Mouse (Mus musculus) liver, adult 2 months (tissue): ENCODE measurements around the gene Stk24. TPM values are rescaled to one million over a fixed set of nuclear protein-coding genes. Genes with fewer than 3 reads are reported as not detected.

ENCODE experiments used
- DNase-seq: peaks from one replicate; pipeline ENCODE4 v3.0.0-alpha.2; 2011; ENCODE audit warnings: low read depth, low spot score; ENCODE audit errors: extremely low read depth
- H3K27ac ChIP-seq: fragments of 200-500 bp; replicated peaks from 2 replicates; pipeline ENCODE4 v1.5.1; 2012; ENCODE audit warnings: low read depth, mild to moderate bottlenecking, control low read depth, inconsistent platforms, low read length; ENCODE audit not compliant: insufficient read depth
- H3K27me3 ChIP-seq: fragments of 200-500 bp; 2 replicates; pipeline ENCODE4 v1.6.1; 2012; ENCODE audit warnings: mild to moderate bottlenecking, moderate library complexity, low read length, inconsistent platforms; ENCODE audit not compliant: control insufficient read depth, insufficient read depth
- H3K36me3 ChIP-seq: fragments of 200-500 bp; 2 replicates; pipeline ENCODE4 v1.6.1; 2012; ENCODE audit warnings: low read length, inconsistent platforms; ENCODE audit not compliant: control insufficient read depth, insufficient read depth
- H3K4me1 ChIP-seq: fragments of 200-500 bp; 2 replicates; pipeline ENCODE4 v1.6.1; 2011; ENCODE audit warnings: low read length; ENCODE audit not compliant: control insufficient read depth, insufficient read depth
- H3K4me3 ChIP-seq: fragments of 200-500 bp; 2 replicates; pipeline ENCODE4 v1.5.1; 2011; ENCODE audit warnings: low read depth, mild to moderate bottlenecking, control low read depth, low read length, moderate library complexity; ENCODE audit not compliant: insufficient read depth
- H3K79me2 ChIP-seq: fragments of 200-500 bp; 2 replicates; pipeline ENCODE4 v1.6.1; 2012; ENCODE audit warnings: inconsistent platforms, mild to moderate bottlenecking, low read length, moderate library complexity; ENCODE audit not compliant: control insufficient read depth, insufficient read depth
- H3K9ac ChIP-seq: fragments of 200-500 bp; 2 replicates; pipeline ENCODE4 v1.6.1; 2012; ENCODE audit warnings: low read depth, mild to moderate bottlenecking, control low read depth, inconsistent platforms, low read length
- CTCF ChIP-seq: fragments of 200-500 bp; IDR thresholded peaks from 2 replicates; pipeline ENCODE4 v1.5.1; 2011; ENCODE audit warnings: low read depth, low read length, control low read depth
- POLR2A ChIP-seq: fragments of 200-500 bp; IDR thresholded peaks from 2 replicates; pipeline ENCODE4 v1.6.1; 2011; ENCODE audit warnings: low read length, control low read depth; ENCODE audit not compliant: insufficient read depth; ENCODE audit errors: extremely low read depth
- WGBS: fragments of 180-500 bp; shearing (Covaris S2); methylation state at CpG from one replicate; pipeline ENCODE4 v1.1.7; 2018; 5-methylcytosine and 5-hydroxymethylcytosine counted together
- polyA plus RNA-seq: library from polyadenylated mRNA; depleted of rRNA; stranded (reverse); fragments of >200 nt; gene quantifications from 2 replicates; pipeline ENCODE4 v1.2.3, GENCODE M21; 2012
- total RNA-seq: library from RNA; depleted of rRNA; stranded (reverse); fragments of >200 nt; gene quantifications from 2 replicates; pipeline ENCODE4 v1.2.3, GENCODE M21; 2014

Gene Stk24
- total and polyA plus RNA-seq, 2 experiments, result 9.3 to 10.1 TPM

DNA sequence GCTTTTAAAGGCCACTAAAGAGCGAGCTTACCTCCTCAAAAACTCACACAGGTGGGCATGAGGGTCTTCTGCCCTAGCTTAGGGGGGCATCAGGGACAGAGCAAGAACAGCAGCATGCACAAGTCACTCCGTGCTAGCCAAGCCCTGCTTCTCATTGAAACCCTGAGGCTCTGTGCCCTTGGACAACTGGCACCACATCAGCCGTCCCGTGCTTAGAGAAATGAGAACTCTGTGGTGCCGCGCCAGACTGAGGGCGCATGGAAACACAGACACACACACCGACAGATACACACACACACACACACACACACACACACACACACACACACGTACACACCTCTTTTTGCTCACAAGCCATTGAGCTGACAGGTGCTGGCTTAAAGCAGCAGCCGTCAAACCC lies 32.7 kb downstream of the Stk24 start:
- Histone ChIP-seq H3K4me1 (peaks cover 18% of the 10 kb centered on the region), H3K27me3 (no peaks in the 10 kb centered on the region), H3K79me2 (peaks cover 58% of the 10 kb centered on the region), H3K27ac (no peak overlapping the region), H3K4me3 (no peak overlapping the region), H3K9ac (no peak overlapping the region), H3K36me3 (no peaks in the 10 kb centered on the region)
- TF ChIP-seq POLR2A (no peak), CTCF (no peak)
- 65% methylated on average over 10 of the region's 10 CpGs for WGBS
- DNase-seq, result no peak

- DNase-seq, result peak; percentile 40
- Histone ChIP-seq H3K27ac (no peak overlapping the region), H3K27me3 (no peaks in the 10 kb centered on the region), H3K4me3 (no peak overlapping the region), H3K9ac (no peak overlapping the region), H3K4me1 (peaks cover 17% of the 10 kb centered on the region), H3K36me3 (no peaks in the 10 kb centered on the region), H3K79me2 (peaks cover 57% of the 10 kb centered on the region)
- TF ChIP-seq POLR2A (no peak), CTCF (no peak)
- WGBS, result 27% methylated on average over 4 of the region's 4 CpGs
Measured at GRCm38 (mm10) chr14:121346654-121347053, 33.2 kb downstream of the Stk24 start.

DNA sequence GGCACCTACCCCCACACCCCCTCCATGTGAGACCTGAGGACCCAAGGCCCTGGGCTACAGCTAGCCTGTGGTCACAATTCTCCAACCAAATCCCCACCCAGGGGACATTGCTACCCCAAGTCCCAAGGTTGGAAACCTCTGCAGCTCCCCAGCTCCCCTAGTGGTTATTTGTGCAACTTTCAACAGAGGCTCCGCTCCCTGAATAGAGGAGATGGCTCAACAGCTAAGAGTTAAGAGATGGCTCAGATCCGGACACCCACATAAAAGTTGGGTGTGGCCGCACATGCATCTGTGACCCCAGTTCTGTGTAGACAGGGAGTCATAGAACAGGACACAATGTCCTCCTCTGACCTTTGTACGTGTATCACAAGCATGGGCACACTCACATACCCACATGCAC lies 33.8 kb downstream of the Stk24 start:
- 69% methylated on average over 4 of the region's 4 CpGs for WGBS
- DNase-seq, result no peak
- H3K9ac ChIP-seq, result no peak overlapping the region
- H3K27ac ChIP-seq, result no peak overlapping the region
- H3K36me3 ChIP-seq, result no peaks in the 10 kb centered on the region
- no peak overlapping the region for H3K4me3 ChIP-seq
- H3K27me3 ChIP-seq, result no peaks in the 10 kb centered on the region
- TF ChIP-seq CTCF (peak; percentile 41), POLR2A (no peak)
- peaks cover 17% of the 10 kb centered on the region for H3K4me1 ChIP-seq
- H3K79me2 ChIP-seq, result peaks cover 56% of the 10 kb centered on the region

DNA sequence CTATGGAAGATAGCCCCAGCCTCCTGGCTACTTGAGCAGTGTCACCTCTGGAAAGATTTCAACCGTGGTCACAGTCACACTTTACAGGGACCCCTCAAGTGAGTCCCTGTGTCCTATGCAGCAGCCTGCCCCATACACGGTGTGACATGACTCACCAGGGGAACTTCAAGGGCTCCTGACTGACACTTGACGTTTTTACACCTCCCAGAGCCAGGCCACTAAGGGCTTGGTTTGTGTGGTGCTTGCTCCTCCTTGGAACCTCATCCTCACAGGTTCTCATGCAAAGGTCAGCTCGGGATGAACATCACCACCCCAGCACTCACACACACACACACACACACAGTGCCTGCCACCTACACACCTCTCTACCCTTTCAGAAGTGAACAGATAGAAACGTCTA lies 34.9 kb downstream of the Stk24 start:
- H3K4me3 ChIP-seq, result no peak overlapping the region

DNA sequence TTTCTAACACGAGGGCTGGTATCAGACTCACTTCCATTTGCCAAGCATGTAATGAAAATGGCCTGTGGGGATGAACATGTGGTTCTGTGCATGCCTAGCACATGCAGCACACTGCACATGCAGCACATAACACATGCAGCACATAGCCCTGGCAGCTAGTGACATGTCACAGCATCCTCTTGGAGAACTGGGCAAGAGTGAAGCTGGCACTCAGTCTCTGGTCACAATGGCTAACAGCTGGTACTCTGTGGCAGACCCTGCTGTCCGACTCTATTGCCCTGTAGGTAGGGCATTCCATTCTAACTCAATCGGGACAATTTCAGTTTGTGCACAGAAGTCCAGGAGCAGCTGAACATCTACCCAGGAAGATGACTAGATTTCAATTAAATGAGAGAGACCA lies 36.9 kb downstream of the Stk24 start:
- Histone ChIP-seq H3K27me3 (no peaks in the 10 kb centered on the region), H3K9ac (no peak overlapping the region), H3K4me1 (peaks cover 24% of the 10 kb centered on the region), H3K27ac (no peak overlapping the region), H3K36me3 (no peaks in the 10 kb centered on the region), H3K4me3 (no peak overlapping the region), H3K79me2 (peaks cover 66% of the 10 kb centered on the region)
- no peak for DNase-seq
- TF ChIP-seq CTCF (no peak), POLR2A (no peak)
- WGBS, result 94% methylated on average over 3 of the region's 3 CpGs

More for the DNA sequence above, 34.9 kb downstream of the Stk24 start:
- Histone ChIP-seq H3K4me1 (peaks cover 19% of the 10 kb centered on the region), H3K36me3 (no peaks in the 10 kb centered on the region), H3K79me2 (peaks cover 60% of the 10 kb centered on the region), H3K9ac (no peak overlapping the region), H3K27ac (no peak overlapping the region), H3K27me3 (no peaks in the 10 kb centered on the region)
- no peak for DNase-seq
- TF ChIP-seq POLR2A (no peak), CTCF (no peak)
- 74% methylated on average over 5 of the region's 5 CpGs for WGBS

GRCm38 (mm10) chr14:121339951-121340401 lies 39.8 kb downstream of the Stk24 start:
- Histone ChIP-seq H3K4me1 (peaks cover 13% of the 10 kb centered on the region), H3K36me3 (peaks cover 4% of the 10 kb centered on the region; the same call in 1 of the 2 replicates), H3K79me2 (peaks cover 73% of the 10 kb centered on the region), H3K27ac (no peak overlapping the region), H3K9ac (no peak overlapping the region), H3K27me3 (no peaks in the 10 kb centered on the region), H3K4me3 (no peak overlapping the region)
- 30% methylated on average over 8 of the region's 8 CpGs for WGBS
- DNase-seq, result peak; percentile 61
- TF ChIP-seq CTCF (no peak), POLR2A (no peak)
